Mouse (Mus musculus) heart, adult 2 months (tissue): ENCODE measurements at regions not wholly inside any gene's neighbourhood (a gene's known extent, or its start where the extent isn't known, plus 50 kb on each side); places are given as distances from the start of the nearest gene placed in this dataset.
"Not testable (repeated sequence)": the region's sequence is repeated elsewhere in the genome, so short reads cannot be mapped to it uniquely, and the experiment has no call there.

ENCODE experiments used
- DNase-seq, 2 experiments: peaks; one replicate each; pipeline ENCODE4 v3.0.0; 2021
- H3K27ac ChIP-seq: fragments of 200-600 bp; 2 replicates; pipeline ENCODE4 v1.8.1; 2022
- H3K27me3 ChIP-seq: fragments of 200-500 bp; 2 replicates; pipeline ENCODE4 v1.6.1; 2012; ENCODE audit warnings: mild to moderate bottlenecking, low read length, inconsistent platforms, mixed read lengths; ENCODE audit not compliant: control insufficient read depth, insufficient read depth
- H3K36me3 ChIP-seq: fragments of 200-500 bp; 2 replicates; pipeline ENCODE4 v1.6.1; 2012; ENCODE audit warnings: low read length, inconsistent platforms; ENCODE audit not compliant: control insufficient read depth, insufficient read depth
- H3K4me1 ChIP-seq: fragments of 200-500 bp; 2 replicates; pipeline ENCODE4 v1.6.1; 2011; ENCODE audit warnings: low read length; ENCODE audit not compliant: control insufficient read depth, insufficient read depth
- H3K4me3 ChIP-seq: fragments of 200-600 bp; 2 replicates; pipeline ENCODE4 v1.8.1; 2022
- H3K79me2 ChIP-seq: fragments of 200-500 bp; replicated peaks from 2 replicates; pipeline ENCODE4 v1.6.1; 2012; ENCODE audit warnings: mild to moderate bottlenecking, inconsistent platforms, low read length, moderate library complexity, mixed read lengths; ENCODE audit not compliant: control insufficient read depth, insufficient read depth
- H3K9ac ChIP-seq: fragments of 200-500 bp; 2 replicates; pipeline ENCODE4 v1.6.1; 2012; ENCODE audit warnings: low read depth, mild to moderate bottlenecking, control low read depth, inconsistent platforms, low read length, mixed read lengths
- CTCF ChIP-seq: fragments of 200-600 bp; IDR thresholded peaks from 2 replicates; pipeline ENCODE4 v1.8.1; 2022; ENCODE audit warnings: antibody characterized with exemption, mild to moderate bottlenecking, moderate library complexity
- EP300 ChIP-seq: fragments of 200-500 bp; IDR thresholded peaks from 2 replicates; pipeline ENCODE4 v1.6.1; 2011; ENCODE audit warnings: low read depth, low read length, control low read depth; ENCODE audit not compliant: insufficient read depth
- POLR2A ChIP-seq: fragments of 200-500 bp; IDR thresholded peaks from 2 replicates; pipeline ENCODE4 v1.6.1; 2011; ENCODE audit warnings: mild to moderate bottlenecking, low read depth, low read length, control low read depth; ENCODE audit not compliant: insufficient read depth
- WGBS: fragments of 180-500 bp; shearing (Covaris S2); methylation state at CpG from one replicate; pipeline ENCODE4 v1.1.7; 2018; 5-methylcytosine and 5-hydroxymethylcytosine counted together
- intact Hi-C: fragments of 180-260 bp; cut with DNase I; formaldehyde crosslinking; loops from one replicate; pipeline ENCODE4 v1.15.1; 2025

- Histone ChIP-seq H3K36me3 (no peaks in the 10 kb centered on the region), H3K27ac (no peak overlapping the region), H3K4me1 (no peaks in the 10 kb centered on the region), H3K9ac (no peak overlapping the region), H3K4me3 (no peak overlapping the region), H3K27me3 (no peaks in the 10 kb centered on the region), H3K79me2 (no peaks in the 10 kb centered on the region)
- intact Hi-C loops, result no loop called here
- no peak for TF ChIP-seq CTCF
- no peak for DNase-seq
- WGBS, result 86% methylated on average over 4 of the region's 4 CpGs
These were observed 140.2 kb downstream of the Jrkl start for GRCm38 (mm10) chr9:13105426-13105825.

GRCm38 (mm10) chr9:13083669-13084068 is 162.0 kb downstream of the Jrkl start:
- DNase-seq, result no peak
- no peak overlapping the region for H3K9ac ChIP-seq
- H3K4me3 ChIP-seq, result no peak overlapping the region
- TF ChIP-seq EP300 (no peak), POLR2A (no peak), CTCF (no peak)
- H3K27ac ChIP-seq, result no peak overlapping the region
- no peaks in the 10 kb centered on the region for H3K79me2 ChIP-seq
- no peaks in the 10 kb centered on the region for H3K27me3 ChIP-seq
- WGBS, result 84% methylated on average over 11 of the region's 11 CpGs
- H3K4me1 ChIP-seq, result no peaks in the 10 kb centered on the region
- H3K36me3 ChIP-seq, result no peaks in the 10 kb centered on the region
- intact Hi-C loops, result no loop called here

- Histone ChIP-seq H3K36me3 (no peaks in the 10 kb centered on the region), H3K9ac (no peak overlapping the region), H3K4me1 (no peaks in the 10 kb centered on the region), H3K27me3 (no peaks in the 10 kb centered on the region), H3K27ac (no peak overlapping the region), H3K79me2 (no peaks in the 10 kb centered on the region), H3K4me3 (no peak overlapping the region)
- intact Hi-C loops, result no loop called here
- no peak for DNase-seq
- no peak for TF ChIP-seq EP300
- no peak for TF ChIP-seq CTCF
- TF ChIP-seq POLR2A, result no peak
These were observed 196.6 kb downstream of the Jrkl start for GRCm38 (mm10) chr9:13049079-13049478.

- no peak overlapping the region for H3K9ac ChIP-seq
- intact Hi-C loops, result no loop called here
- TF ChIP-seq EP300 (no peak), POLR2A (no peak), CTCF (no peak)
- H3K4me1 ChIP-seq, result no peaks in the 10 kb centered on the region
- H3K36me3 ChIP-seq, result no peaks in the 10 kb centered on the region
- no peak for DNase-seq
- H3K27ac ChIP-seq, result no peak overlapping the region
- H3K27me3 ChIP-seq, result no peaks in the 10 kb centered on the region
- no peaks in the 10 kb centered on the region for H3K79me2 ChIP-seq
- no peak overlapping the region for H3K4me3 ChIP-seq
These were observed 226.6 kb downstream of the Jrkl start for GRCm38 (mm10) chr9:13019025-13019424.

GRCm38 (mm10) chr9:12983209-12983608 is 262.4 kb downstream of the Jrkl start:
- DNase-seq, H3K9ac ChIP-seq, H3K36me3 ChIP-seq, H3K4me3 ChIP-seq, H3K79me2 ChIP-seq, H3K27me3 ChIP-seq, H3K4me1 ChIP-seq, intact Hi-C loops, H3K27ac ChIP-seq: not testable (repeated sequence)
- 74% methylated on average over 1 of the region's 1 CpGs for WGBS

GRCm38 (mm10) chr9:12973022-12973421 is 272.6 kb downstream of the Jrkl start:
- Histone ChIP-seq H3K79me2 (no peaks in the 10 kb centered on the region), H3K36me3 (no peaks in the 10 kb centered on the region), H3K4me3 (no peak overlapping the region), H3K4me1 (no peaks in the 10 kb centered on the region), H3K27ac (no peak overlapping the region), H3K27me3 (no peaks in the 10 kb centered on the region), H3K9ac (no peak overlapping the region)
- TF ChIP-seq CTCF (no peak), POLR2A (no peak), EP300 (no peak)
- intact Hi-C loops, result no loop called here
- 26% methylated on average over 1 of the region's 1 CpGs for WGBS
- DNase-seq, result no peak

- no peak overlapping the region for H3K9ac ChIP-seq
- H3K27ac ChIP-seq, result no peak overlapping the region
- no peak for DNase-seq
- no peaks in the 10 kb centered on the region for H3K27me3 ChIP-seq
- H3K36me3 ChIP-seq, result no peaks in the 10 kb centered on the region
- no peak overlapping the region for H3K4me3 ChIP-seq
- intact Hi-C loops, result no loop called here
- 63% methylated on average over 2 of the region's 2 CpGs for WGBS
- H3K79me2 ChIP-seq, result no peaks in the 10 kb centered on the region
- H3K4me1 ChIP-seq, result no peaks in the 10 kb centered on the region
- TF ChIP-seq CTCF, result no peak
- no peak for TF ChIP-seq EP300
- TF ChIP-seq POLR2A, result no peak
These were observed 285.3 kb downstream of the Jrkl start for GRCm38 (mm10) chr9:12960337-12960736.
